Mouse (Mus musculus) bone marrow, adult 2 months (tissue): Measurements from ENCODE around the gene Stat3.

Experiments used
- CTCF ChIP-seq: fragments of 200-500 bp; IDR thresholded peaks from 2 replicates; pipeline ENCODE4 v1.5.1; 2011; ENCODE audit warnings: low read length, control low read depth; ENCODE audit not compliant: control insufficient read depth, insufficient read depth
- POLR2A ChIP-seq: fragments of 200-500 bp; IDR thresholded peaks from 2 replicates; pipeline ENCODE4 v1.6.1; 2011; ENCODE audit warnings: low read depth, mild to moderate bottlenecking, control low read depth, low read length, borderline replicate concordance; ENCODE audit not compliant: control insufficient read depth

- TF ChIP-seq CTCF (no peak), POLR2A (no peak)
These were observed 7.5 kb upstream of the Stat3 start for GRCm38 (mm10) chr11:100946862-100947261.
